Mouse (Mus musculus) stomach, postnatal 0 days (tissue): ENCODE results near the gene Mast1.

ENCODE experiments used
- CTCF ChIP-seq: IDR thresholded peaks from 2 replicates; pipeline ENCODE4 v1.5.1; 2016; ENCODE audit warnings: antibody characterized with exemption, low read depth, mild to moderate bottlenecking, moderate library complexity
- EP300 ChIP-seq: optimal IDR thresholded peaks from 2 replicates; pipeline ENCODE3; 2016; ENCODE audit warnings: antibody characterized with exemption

- TF ChIP-seq CTCF (no peak), EP300 (no peak)
These were observed 27.9 kb downstream of the Mast1 start for GRCm38 (mm10) chr8:84909162-84909767.
